Mouse (Mus musculus): ENCODE results near the gene Aplf. TPM values are rescaled to one million over a fixed set of nuclear protein-coding genes. Genes with fewer than 3 reads are reported as not detected.

Gene Aplf
- polyA plus RNA-seq, 1 experiment from 2014 or later, result 17.1 TPM

GRCm38 (mm10) chr6:87589718-87590393 is 82.1 kb downstream of the Aplf start:
- Histone ChIP-seq H3K9ac (ENCODE audit: low read length) (peak overlapping the region; percentile 56), H3K4me1 (ENCODE audit: control insufficient read depth, insufficient read depth, low read length) (no peaks in the 10 kb centered on the region), H3K27ac (replicated peaks; ENCODE audit: low read depth, low read length) (no peak overlapping the region), H3K4me2 (ENCODE audit: low read depth, severe bottlenecking) (peak overlapping the region; percentile 96), H3K27me3 (ENCODE audit: control insufficient read depth, insufficient read depth, low read length) (0 out of 2 replicates have a peak, but pooled peaks cover 3% of the 10 kb centered on the region), H3K9me3 (ENCODE audit: control insufficient read depth, low read length) (no peaks in the 10 kb centered on the region), H3K4me3 (ENCODE audit: low read depth, low read length) (peak overlapping the region; percentile 42), H3K36me3 (ENCODE audit: control insufficient read depth, insufficient read depth, low read length) (no peaks in the 10 kb centered on the region)
- ATAC-seq (ENCODE audit: insufficient number of reproducible peaks, low FRiP score, low TSS enrichment, low read depth) (0 out of 2 replicates have a peak, but pooled peaks have one; percentile 9), DNase-seq (ENCODE audit: low spot score) (no peak)
- 20% methylated on average over 11 of the region's 12 CpGs for WGBS

DNA sequence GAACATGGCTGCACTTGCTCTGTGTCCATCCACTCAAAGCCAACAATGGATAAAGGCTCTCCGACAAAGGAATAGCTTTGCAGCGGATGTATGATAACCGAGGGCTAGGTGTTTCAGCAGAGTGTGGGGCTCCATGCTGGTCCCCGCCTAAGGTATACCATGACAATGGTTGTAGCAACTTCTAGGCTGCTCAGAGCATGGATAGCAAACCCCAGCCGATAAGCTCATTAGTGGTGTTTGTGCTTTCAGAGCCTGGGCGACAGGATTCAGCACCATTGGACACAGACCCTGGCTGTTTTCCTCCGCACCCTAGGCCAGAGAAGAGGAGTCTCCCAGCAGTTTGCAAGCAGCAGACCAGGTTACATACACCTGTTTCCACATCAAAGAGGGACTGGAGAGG is 88.0 kb downstream of the Aplf start:
- Histone ChIP-seq H3K36me3 (ENCODE audit: control insufficient read depth, insufficient read depth, low read length) (no peaks in the 10 kb centered on the region), H3K9ac (ENCODE audit: low read length) (no peak overlapping the region), H3K4me1 (ENCODE audit: control insufficient read depth, insufficient read depth, low read length) (no peaks in the 10 kb centered on the region), H3K9me3 (ENCODE audit: control insufficient read depth, low read length) (no peaks in the 10 kb centered on the region), H3K27ac (replicated peaks; ENCODE audit: low read depth, low read length) (no peak overlapping the region), H3K4me3 (ENCODE audit: low read depth, low read length) (no peak overlapping the region), H3K27me3 (ENCODE audit: control insufficient read depth, insufficient read depth, low read length) (no peaks in the 10 kb centered on the region), H3K4me2 (ENCODE audit: low read depth, severe bottlenecking) (no peak overlapping the region)
- DNase-seq (ENCODE audit: low spot score), result no peak
- ATAC-seq (ENCODE audit: insufficient number of reproducible peaks, low FRiP score, low TSS enrichment, low read depth), result no peak
- WGBS, result 90% methylated on average over 7 of the region's 7 CpGs

- no peak overlapping the region for H3K4me3 ChIP-seq (ENCODE audit: low read depth, low read length)
- ATAC-seq (ENCODE audit: insufficient number of reproducible peaks, low FRiP score, low TSS enrichment, low read depth) (no peak), DNase-seq (ENCODE audit: low spot score) (no peak)
- no peaks in the 10 kb centered on the region for H3K36me3 ChIP-seq (ENCODE audit: control insufficient read depth, insufficient read depth, low read length)
- no peaks in the 10 kb centered on the region for H3K27me3 ChIP-seq (ENCODE audit: control insufficient read depth, insufficient read depth, low read length)
- no peak overlapping the region for H3K27ac ChIP-seq (replicated peaks; ENCODE audit: low read depth, low read length)
- H3K4me1 ChIP-seq (ENCODE audit: control insufficient read depth, insufficient read depth, low read length), result no peaks in the 10 kb centered on the region
- no peaks in the 10 kb centered on the region for H3K9me3 ChIP-seq (ENCODE audit: control insufficient read depth, low read length)
- 100% methylated on average over 1 of the region's 1 CpGs for WGBS
- H3K4me2 ChIP-seq (ENCODE audit: low read depth, severe bottlenecking), result no peak overlapping the region
- no peak overlapping the region for H3K9ac ChIP-seq (ENCODE audit: low read length)
These were observed 88.8 kb downstream of the Aplf start for GRCm38 (mm10) chr6:87583183-87583611.

GRCm38 (mm10) chr6:87582456-87582855 is 89.5 kb downstream of the Aplf start:
- no peaks in the 10 kb centered on the region for H3K9me3 ChIP-seq (ENCODE audit: control insufficient read depth, low read length)
- no peak overlapping the region for H3K4me2 ChIP-seq (ENCODE audit: low read depth, severe bottlenecking)
- H3K27ac ChIP-seq (replicated peaks; ENCODE audit: low read depth, low read length), result no peak overlapping the region
- WGBS, result 82% methylated on average over 6 of the region's 6 CpGs
- H3K27me3 ChIP-seq (ENCODE audit: control insufficient read depth, insufficient read depth, low read length), result no peaks in the 10 kb centered on the region
- DNase-seq (ENCODE audit: low spot score) (no peak), ATAC-seq (ENCODE audit: insufficient number of reproducible peaks, low FRiP score, low TSS enrichment, low read depth) (no peak)
- H3K4me1 ChIP-seq (ENCODE audit: control insufficient read depth, insufficient read depth, low read length), result no peaks in the 10 kb centered on the region
- no peaks in the 10 kb centered on the region for H3K36me3 ChIP-seq (ENCODE audit: control insufficient read depth, insufficient read depth, low read length)
- no peak overlapping the region for H3K9ac ChIP-seq (ENCODE audit: low read length)
- H3K4me3 ChIP-seq (ENCODE audit: low read depth, low read length), result no peak overlapping the region

GRCm38 (mm10) chr6:87581581-87581980 is 90.4 kb downstream of the Aplf start:
- no peak for DNase-seq (ENCODE audit: low spot score)
- H3K9ac ChIP-seq (ENCODE audit: low read length), result no peak overlapping the region
- no peaks in the 10 kb centered on the region for H3K4me1 ChIP-seq (ENCODE audit: control insufficient read depth, insufficient read depth, low read length)
- no peak overlapping the region for H3K4me2 ChIP-seq (ENCODE audit: low read depth, severe bottlenecking)
- H3K36me3 ChIP-seq (ENCODE audit: control insufficient read depth, insufficient read depth, low read length), result no peaks in the 10 kb centered on the region
- H3K4me3 ChIP-seq (ENCODE audit: low read depth, low read length), result no peak overlapping the region
- ATAC-seq (ENCODE audit: insufficient number of reproducible peaks, low FRiP score, low TSS enrichment, low read depth), result no peak
- no peaks in the 10 kb centered on the region for H3K27me3 ChIP-seq (ENCODE audit: control insufficient read depth, insufficient read depth, low read length)
- WGBS, result 87% methylated on average over 18 of the region's 18 CpGs
- H3K9me3 ChIP-seq (ENCODE audit: control insufficient read depth, low read length), result no peaks in the 10 kb centered on the region
- H3K27ac ChIP-seq (replicated peaks; ENCODE audit: low read depth, low read length), result no peak overlapping the region

- no peak overlapping the region for H3K27ac ChIP-seq (replicated peaks; ENCODE audit: low read depth, low read length)
- no peaks in the 10 kb centered on the region for H3K9me3 ChIP-seq (ENCODE audit: control insufficient read depth, low read length)
- H3K36me3 ChIP-seq (ENCODE audit: control insufficient read depth, insufficient read depth, low read length), result no peaks in the 10 kb centered on the region
- no peaks in the 10 kb centered on the region for H3K27me3 ChIP-seq (ENCODE audit: control insufficient read depth, insufficient read depth, low read length)
- no peaks in the 10 kb centered on the region for H3K4me1 ChIP-seq (ENCODE audit: control insufficient read depth, insufficient read depth, low read length)
- no peak overlapping the region for H3K4me2 ChIP-seq (ENCODE audit: low read depth, severe bottlenecking)
- H3K4me3 ChIP-seq (ENCODE audit: low read depth, low read length), result no peak overlapping the region
- DNase-seq (ENCODE audit: low spot score) (no peak), ATAC-seq (ENCODE audit: insufficient number of reproducible peaks, low FRiP score, low TSS enrichment, low read depth) (no peak)
- H3K9ac ChIP-seq (ENCODE audit: low read length), result no peak overlapping the region
- 87% methylated on average over 15 of the region's 15 CpGs for WGBS
These were observed 90.9 kb downstream of the Aplf start for GRCm38 (mm10) chr6:87581071-87581470.

Other genes with a start within 250 kb of the Aplf start
- gene Bmp10, start 243.2 kb downstream of the Aplf start, polyA plus RNA-seq (2014; fragmentation: Nextera tagmentation; extraction: Ambion mirVana), result not detected in 2 replicates
- gene Arhgap25, start 138.9 kb downstream of the Aplf start, polyA plus RNA-seq (2014; fragmentation: Nextera tagmentation; extraction: Ambion mirVana), result 2.5 and 2.6 TPM in 2 replicates
- gene Prokr1, start 81.5 kb downstream of the Aplf start, polyA plus RNA-seq (2014; fragmentation: Nextera tagmentation; extraction: Ambion mirVana), result 0.75 and 0.95 TPM in 2 replicates
- gene Efcc1, start 58.7 kb upstream of the Aplf start, polyA plus RNA-seq (2014; fragmentation: Nextera tagmentation; extraction: Ambion mirVana), result 0.07 and 0.37 TPM in 2 replicates
- gene Gp9, start 105.9 kb upstream of the Aplf start, polyA plus RNA-seq (2014; fragmentation: Nextera tagmentation; extraction: Ambion mirVana), result 2.0 and 4.3 TPM in 2 replicates
- 6.9 and 7.5 TPM in 2 replicates for gene Rab43, start 140.0 kb upstream of the Aplf start, polyA plus RNA-seq (2014; fragmentation: Nextera tagmentation; extraction: Ambion mirVana)
- gene Gm45140, start 163.6 kb upstream of the Aplf start, polyA plus RNA-seq (2014; fragmentation: Nextera tagmentation; extraction: Ambion mirVana), result 2.8 and 3.5 TPM in 2 replicates
- gene Isy1, start 166.6 kb upstream of the Aplf start, polyA plus RNA-seq (2014; fragmentation: Nextera tagmentation; extraction: Ambion mirVana), result 73.0 and 76.2 TPM in 2 replicates
- gene Cnbp, start 178.9 kb upstream of the Aplf start, polyA plus RNA-seq (2014; fragmentation: Nextera tagmentation; extraction: Ambion mirVana), result 1,357 and 1,371 TPM in 2 replicates
- 150 and 163 TPM in 2 replicates for gene Copg1, start 215.6 kb upstream of the Aplf start, polyA plus RNA-seq (2014; fragmentation: Nextera tagmentation; extraction: Ambion mirVana)
- gene Hmces, start 241.7 kb upstream of the Aplf start, polyA plus RNA-seq (2014; fragmentation: Nextera tagmentation; extraction: Ambion mirVana), result 77.5 and 77.6 TPM in 2 replicates

All from limb, embryonic 11.5 days (tissue).